Mouse (Mus musculus) MEL (cell line): ENCODE measurements around the gene Tor1aip2.

Source experiments
- CHD2 ChIP-seq: IDR thresholded peaks from 2 replicates; pipeline ENCODE4 v1.6.1; 2011; ENCODE audit warnings: low read length, improper control_type of control experiment
- CTCF ChIP-seq, 3 experiments: IDR thresholded peaks in 2 of 3; conservative IDR thresholded peaks in 1 of 3; 2 replicates each; pipeline ENCODE4 v1.5.1; 2011 to 2012; ENCODE audit warnings: low read length in 3 of 3, low read depth in 2 of 3, mild to moderate bottlenecking in 2 of 3, improper control_type of control experiment in 1 of 3, inconsistent platforms in 1 of 3, mixed read lengths in 1 of 3, moderate library complexity in 1 of 3; ENCODE audit not compliant: control insufficient read depth in 1 of 3, insufficient read depth in 1 of 3, poor library complexity in 1 of 3, severe bottlenecking in 1 of 3
- EP300 ChIP-seq, 2 experiments: IDR thresholded peaks; 2 replicates each; pipeline ENCODE4 v1.6.1; 2011; ENCODE audit warnings: improper control_type of control experiment in 2 of 2, low read length in 2 of 2, low read depth in 1 of 2, mild to moderate bottlenecking in 1 of 2
- GABPA ChIP-seq: IDR thresholded peaks from 2 replicates; pipeline ENCODE4 v1.6.1; 2012; ENCODE audit warnings: low read depth, mild to moderate bottlenecking, inconsistent platforms, low read length, improper control_type of control experiment, moderate library complexity
- HCFC1 ChIP-seq: IDR thresholded peaks from 2 replicates; pipeline ENCODE4 v1.6.1; 2012; ENCODE audit warnings: low read depth, mild to moderate bottlenecking, inconsistent platforms, low read length, improper control_type of control experiment, moderate library complexity
- MAX ChIP-seq: IDR thresholded peaks from 2 replicates; pipeline ENCODE4 v1.6.1; 2011; ENCODE audit warnings: low read length, improper control_type of control experiment
- MAZ ChIP-seq: IDR thresholded peaks from 2 replicates; pipeline ENCODE4 v1.6.1; 2012; ENCODE audit warnings: low read depth, mild to moderate bottlenecking, inconsistent platforms, low read length, improper control_type of control experiment
- POLR2A ChIP-seq, 2 experiments: IDR thresholded peaks; 2 replicates each; pipeline ENCODE4 v1.6.1; 2011 to 2012; ENCODE audit warnings: low read length in 2 of 2, mild to moderate bottlenecking in 2 of 2, control low read depth in 1 of 2, improper control_type of control experiment in 1 of 2, low read depth in 1 of 2, moderate library complexity in 1 of 2; ENCODE audit not compliant: control insufficient read depth in 1 of 2, insufficient read depth in 1 of 2, poor library complexity in 1 of 2
- RCOR1 ChIP-seq: IDR thresholded peaks from 2 replicates; pipeline ENCODE4 v1.6.1; 2012; ENCODE audit warnings: low read depth, mild to moderate bottlenecking, inconsistent platforms, low read length, improper control_type of control experiment
- TBP ChIP-seq: IDR thresholded peaks from 2 replicates; pipeline ENCODE4 v1.8.0; 2011; ENCODE audit warnings: low read depth, low read length, improper control_type of control experiment
- USF1 ChIP-seq: IDR thresholded peaks from 2 replicates; pipeline ENCODE4 v1.6.1; 2014; ENCODE audit warnings: low read depth, mild to moderate bottlenecking, inconsistent platforms, low read length, improper control_type of control experiment, moderate library complexity
- USF2 ChIP-seq, 2 experiments: IDR thresholded peaks; 2 replicates each; pipeline ENCODE4 v1.6.1; 2011 to 2012; ENCODE audit warnings: improper control_type of control experiment in 2 of 2, low read length in 2 of 2, borderline replicate concordance in 1 of 2, inconsistent platforms in 1 of 2, low read depth in 1 of 2, mild to moderate bottlenecking in 1 of 2; ENCODE audit not compliant: insufficient read depth in 1 of 2
- ZMIZ1 ChIP-seq: IDR thresholded peaks from 2 replicates; pipeline ENCODE4 v1.6.1; 2012; ENCODE audit warnings: low read depth, mild to moderate bottlenecking, inconsistent platforms, low read length, improper control_type of control experiment, moderate library complexity

DNA sequence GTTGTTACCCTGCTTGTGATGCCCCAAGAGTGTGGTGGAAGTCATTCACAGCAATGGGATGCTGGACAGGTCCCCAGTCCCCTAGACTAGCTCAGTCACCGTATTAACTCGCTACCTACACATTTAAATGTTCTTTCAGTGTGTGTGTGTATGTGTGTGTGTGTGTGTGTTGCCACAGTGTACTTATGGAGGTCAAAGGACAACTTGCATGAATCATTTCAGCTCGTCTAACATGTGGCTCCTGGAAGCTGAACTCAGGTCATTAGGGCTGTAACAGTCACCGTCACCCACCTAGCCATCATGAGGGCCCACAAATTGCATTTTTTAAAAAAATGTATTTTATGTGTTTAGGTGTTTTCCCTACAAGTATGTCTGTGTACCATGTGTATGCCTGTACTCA lies 27.0 kb downstream of the Tor1aip2 start:
- TF ChIP-seq CTCF (IDR thresholded peaks at IDR 0.05 in 2 of 3, conservative IDR thresholded peaks at IDR 0.05 in 1 of 3; ENCODE audit: control insufficient read depth in 1 of 3, insufficient read depth in 1 of 3, low read depth in 2 of 3, low read length in 3 of 3, poor library complexity in 1 of 3, severe bottlenecking in 1 of 3) (no peak), RCOR1 (no peak), POLR2A (IDR thresholded peaks at IDR 0.05; ENCODE audit: control insufficient read depth in 1 of 2, insufficient read depth in 1 of 2, low read depth in 1 of 2, low read length in 2 of 2, poor library complexity in 1 of 2) (no peak), GABPA (no peak), USF2 (IDR thresholded peaks at IDR 0.05; ENCODE audit: borderline replicate concordance in 1 of 2, insufficient read depth in 1 of 2, low read depth in 1 of 2, low read length in 2 of 2) (no peak), MAX (no peak), EP300 (IDR thresholded peaks at IDR 0.05; ENCODE audit: low read depth in 1 of 2, low read length in 2 of 2) (no peak), CHD2 (no peak), MAZ (no peak), USF1 (no peak), ZMIZ1 (no peak), TBP (no peak), HCFC1 (no peak)
